ENCODE assay signal across 10 mouse cellular contexts in genomic region chr5:143357564-143357963, GRCm38 (mm10). TPM values are rescaled to one million over a fixed set of nuclear protein-coding genes. Genes with fewer than 3 reads are reported as not detected.
A peak's percentile ranks its signal among the peaks of the same experiment; 100 is the strongest.
DNase-seq lines count a peak whose midpoint lies in the region; ATAC-seq lines count a peak whose summit lies in the region.
"Had no signal": no experiment of that assay in that cellular context is flagged by ENCODE, and none has a peak within 500 bp of the region (broad histone marks: within the 10 kb centered on the region; RNA-seq: fewer than 3 reads in every experiment).

No protein-coding gene starts in this region.

- no peak for DNase-seq in kidney, postnatal 4 days
- DNase-seq in embryonic facial prominence, embryonic 10.5 days (ENCODE audit: low spot score) = peak; percentile 35
- DNase-seq in hindbrain, embryonic 14.5 days (ENCODE audit: low spot score) = no peak
- no peak for DNase-seq in adipocyte (ENCODE audit: low spot score)
- no peak for DNase-seq in kidney, postnatal 25 days
- no peak for DNase-seq in ovary, adult 18-20 months (ENCODE audit: low spot score)
- DNase-seq: cerebellum, adult 9-11 months; kidney, adult 2 months had no signal

- H3K4me1 ChIP-seq in kidney, embryonic 14.5 days (ENCODE audit: control insufficient read depth, insufficient read depth, low read length) = no peaks in the 10 kb centered on the region
- peaks cover 19% of the 10 kb centered on the region for H3K4me1 ChIP-seq in embryonic facial prominence, embryonic 10.5 days
- 0 out of 2 replicates have a peak, but pooled peaks cover 7% of the 10 kb centered on the region for H3K4me1 ChIP-seq in hindbrain, embryonic 14.5 days (replicated peaks; ENCODE audit: control insufficient read depth, insufficient read depth, low read length)
- no peaks in the 10 kb centered on the region for H3K4me1 ChIP-seq in neural tube, embryonic 12.5 days

- peak overlapping the region; percentile 4 for H3K4me3 ChIP-seq in kidney, embryonic 14.5 days (ENCODE audit: low read length)
- peak overlapping the region; percentile 48 for H3K4me3 ChIP-seq in embryonic facial prominence, embryonic 10.5 days
- H3K4me3 ChIP-seq in hindbrain, embryonic 14.5 days (replicated peaks; ENCODE audit: low read length) = peak overlapping the region; percentile 19
- no peak overlapping the region for H3K4me3 ChIP-seq in neural tube, embryonic 12.5 days

- no peak overlapping the region for H3K27ac ChIP-seq in kidney, embryonic 14.5 days (ENCODE audit: low read depth, low read length)
- peak overlapping the region; percentile 19; the same call in 1 of the 2 replicates for H3K27ac ChIP-seq in embryonic facial prominence, embryonic 10.5 days (replicated peaks)
- no peak overlapping the region for H3K27ac ChIP-seq in hindbrain, embryonic 14.5 days
- no peak overlapping the region for H3K27ac ChIP-seq in neural tube, embryonic 12.5 days

- WGBS in kidney, embryonic 14.5 days = 4% methylated on average over 23 of the region's 28 CpGs
- WGBS in embryonic facial prominence, embryonic 10.5 days = 3% methylated on average over 28 of the region's 28 CpGs
- WGBS in hindbrain, embryonic 14.5 days = 5% methylated on average over 26 of the region's 28 CpGs
- 6% methylated on average over 27 of the region's 28 CpGs for WGBS in neural tube, embryonic 12.5 days

- H3K4me2 ChIP-seq in kidney, embryonic 14.5 days (replicated peaks; ENCODE audit: low read depth, low read length) = peak overlapping the region; percentile 6
- peak overlapping the region; percentile 46 for H3K4me2 ChIP-seq in hindbrain, embryonic 14.5 days (replicated peaks)
- H3K4me2 ChIP-seq in neural tube, embryonic 12.5 days (replicated peaks) = peak overlapping the region; percentile 53

- no peak for ATAC-seq in kidney, embryonic 14.5 days (ENCODE audit: low FRiP score, low TSS enrichment)
- ATAC-seq in hindbrain, embryonic 14.5 days (ENCODE audit: low FRiP score) = no peak
- no peak for ATAC-seq in neural tube, embryonic 12.5 days (ENCODE audit: low FRiP score, low read depth)

- peaks cover 32% of the 10 kb centered on the region for H3K27me3 ChIP-seq in kidney, embryonic 14.5 days (ENCODE audit: control insufficient read depth, insufficient read depth, low read length)
- H3K27me3 ChIP-seq in embryonic facial prominence, embryonic 10.5 days (replicated peaks; ENCODE audit: low read depth, poor library complexity, severe bottlenecking) = peaks cover 68% of the 10 kb centered on the region
- H3K27me3 ChIP-seq in hindbrain, embryonic 14.5 days (ENCODE audit: control insufficient read depth, insufficient read depth, low read length) = peaks cover 21% of the 10 kb centered on the region
- peaks cover 14% of the 10 kb centered on the region for H3K27me3 ChIP-seq in neural tube, embryonic 12.5 days (replicated peaks)

- H3K9me3 ChIP-seq in kidney, embryonic 14.5 days (ENCODE audit: control insufficient read depth, low read length) = peaks cover 2% of the 10 kb centered on the region; the same call in 1 of the 2 replicates
- H3K9me3 ChIP-seq in embryonic facial prominence, embryonic 10.5 days = peaks cover 2% of the 10 kb centered on the region; the same call in 1 of the 2 replicates
- peaks cover 2% of the 10 kb centered on the region; the same call in 1 of the 2 replicates for H3K9me3 ChIP-seq in hindbrain, embryonic 14.5 days (ENCODE audit: control insufficient read depth, low read length)
- H3K9me3 ChIP-seq in neural tube, embryonic 12.5 days = 0 out of 2 replicates have a peak, but pooled peaks cover 5% of the 10 kb centered on the region

- H3K9ac ChIP-seq in kidney, embryonic 14.5 days (ENCODE audit: low read depth, low read length) = no peak overlapping the region
- H3K9ac ChIP-seq in hindbrain, embryonic 14.5 days = peak overlapping the region; percentile 44
- 0 out of 2 replicates have a peak overlapping the region, but pooled peaks have one; percentile 21 for H3K9ac ChIP-seq in neural tube, embryonic 12.5 days

- H3K36me3 ChIP-seq in kidney, embryonic 14.5 days (ENCODE audit: control insufficient read depth, insufficient read depth, low read length) = no peaks in the 10 kb centered on the region
- H3K36me3 ChIP-seq in embryonic facial prominence, embryonic 10.5 days (replicated peaks) = no peaks in the 10 kb centered on the region
- H3K36me3 ChIP-seq in hindbrain, embryonic 14.5 days (replicated peaks; ENCODE audit: control insufficient read depth, insufficient read depth) = no peaks in the 10 kb centered on the region
- no peaks in the 10 kb centered on the region for H3K36me3 ChIP-seq in neural tube, embryonic 12.5 days

RNA-seq across cellular contexts. Expression of gene Grid2ip, which starts 0.4 kb away (rescaled TPM):
- polyA plus RNA-seq in kidney, embryonic 14.5 days (2014; fragmentation: Nextera tagmentation; extraction: Ambion mirVana) = 0.06 and 0.20 TPM in 2 replicates
- 0.09 and 0.14 TPM in 2 replicates for polyA plus RNA-seq in embryonic facial prominence, embryonic 10.5 days (2016; fragmentation: Nextera tagmentation; extraction: Ambion mirVana)
- polyA plus RNA-seq in hindbrain, embryonic 14.5 days (2014; fragmentation: Nextera tagmentation; extraction: Ambion mirVana) = 0.25 and 0.60 TPM in 2 replicates
- 0.19 and 0.37 TPM in 2 replicates for polyA plus RNA-seq in neural tube, embryonic 12.5 days (2016; fragmentation: Nextera tagmentation; extraction: Ambion mirVana)

RNA-seq across cellular contexts. Expression of gene Zdhhc4, which starts 28.5 kb away (rescaled TPM):
- polyA plus RNA-seq in kidney, embryonic 14.5 days (2014; fragmentation: Nextera tagmentation; extraction: Ambion mirVana) = 63.4 and 86.2 TPM in 2 replicates
- polyA plus RNA-seq in embryonic facial prominence, embryonic 10.5 days (2016; fragmentation: Nextera tagmentation; extraction: Ambion mirVana) = 71.0 and 77.2 TPM in 2 replicates
- 72.2 and 78.1 TPM in 2 replicates for polyA plus RNA-seq in hindbrain, embryonic 14.5 days (2014; fragmentation: Nextera tagmentation; extraction: Ambion mirVana)
- polyA plus RNA-seq in neural tube, embryonic 12.5 days (2016; fragmentation: Nextera tagmentation; extraction: Ambion mirVana) = 71.5 and 82.7 TPM in 2 replicates

RNA-seq across cellular contexts. Expression of gene E130309D02Rik, which starts 42.4 kb away (rescaled TPM):
- 34.5 and 39.9 TPM in 2 replicates for polyA plus RNA-seq in kidney, embryonic 14.5 days (2014; fragmentation: Nextera tagmentation; extraction: Ambion mirVana)
- 62.1 and 65.4 TPM in 2 replicates for polyA plus RNA-seq in embryonic facial prominence, embryonic 10.5 days (2016; fragmentation: Nextera tagmentation; extraction: Ambion mirVana)
- 24.6 and 25.4 TPM in 2 replicates for polyA plus RNA-seq in hindbrain, embryonic 14.5 days (2014; fragmentation: Nextera tagmentation; extraction: Ambion mirVana)
- polyA plus RNA-seq in neural tube, embryonic 12.5 days (2016; fragmentation: Nextera tagmentation; extraction: Ambion mirVana) = 53.2 and 57.4 TPM in 2 replicates

RNA-seq across cellular contexts. Expression of gene Kdelr2, which starts 46.1 kb away (rescaled TPM):
- 351 and 359 TPM in 2 replicates for polyA plus RNA-seq in kidney, embryonic 14.5 days (2014; fragmentation: Nextera tagmentation; extraction: Ambion mirVana)
- 221 and 226 TPM in 2 replicates for polyA plus RNA-seq in embryonic facial prominence, embryonic 10.5 days (2016; fragmentation: Nextera tagmentation; extraction: Ambion mirVana)
- polyA plus RNA-seq in hindbrain, embryonic 14.5 days (2014; fragmentation: Nextera tagmentation; extraction: Ambion mirVana) = 146 and 147 TPM in 2 replicates
- 164 and 183 TPM in 2 replicates for polyA plus RNA-seq in neural tube, embryonic 12.5 days (2016; fragmentation: Nextera tagmentation; extraction: Ambion mirVana)
